Mouse (Mus musculus) frontal cortex, postnatal 14 days (tissue): ENCODE data around the gene Slit3.

Experiments
- DNase-seq, 2 experiments: peaks; one replicate each; pipeline ENCODE4 v3.0.0; 2022; ENCODE audit warnings: low spot score in 2 of 2

The Slit3 gene

DNA sequence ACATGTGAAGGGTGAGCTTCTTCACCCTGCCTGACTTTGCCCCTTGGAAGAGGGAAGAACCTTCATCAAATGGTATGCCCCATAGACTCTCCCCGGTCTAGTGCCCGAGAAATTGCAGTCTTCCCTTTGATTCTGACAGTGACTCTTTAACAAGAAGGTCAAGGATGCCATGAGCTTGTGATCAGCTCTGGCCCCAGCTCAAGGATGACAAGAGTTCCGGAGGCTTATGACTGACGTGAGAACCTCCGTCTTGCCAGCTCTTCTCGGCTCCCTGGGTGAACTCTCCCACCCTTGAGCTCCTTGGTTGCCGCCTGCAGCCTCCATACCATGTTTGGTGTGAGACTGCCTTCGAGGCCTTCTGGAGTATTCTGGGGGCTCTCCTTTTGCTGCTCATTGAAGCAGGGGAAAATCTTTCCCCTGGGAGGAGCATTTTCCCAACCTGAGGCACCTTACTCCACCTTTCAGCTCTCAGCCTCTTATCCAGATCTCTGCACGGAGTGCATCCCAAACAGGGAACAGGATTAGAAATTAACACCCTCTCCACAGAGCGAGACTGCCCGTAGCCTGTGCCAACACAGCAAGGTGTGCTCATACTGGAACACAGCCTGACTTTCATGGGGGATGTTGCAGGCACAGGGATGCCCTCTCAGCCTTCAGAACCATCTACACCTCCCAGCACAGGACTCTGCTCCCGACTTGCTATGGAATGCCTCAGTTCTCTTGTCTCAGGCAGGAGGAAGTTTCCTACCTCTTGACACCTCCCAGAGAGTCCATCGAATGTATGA lies 224.9 kb downstream of the Slit3 start:
- no peak for DNase-seq

DNA sequence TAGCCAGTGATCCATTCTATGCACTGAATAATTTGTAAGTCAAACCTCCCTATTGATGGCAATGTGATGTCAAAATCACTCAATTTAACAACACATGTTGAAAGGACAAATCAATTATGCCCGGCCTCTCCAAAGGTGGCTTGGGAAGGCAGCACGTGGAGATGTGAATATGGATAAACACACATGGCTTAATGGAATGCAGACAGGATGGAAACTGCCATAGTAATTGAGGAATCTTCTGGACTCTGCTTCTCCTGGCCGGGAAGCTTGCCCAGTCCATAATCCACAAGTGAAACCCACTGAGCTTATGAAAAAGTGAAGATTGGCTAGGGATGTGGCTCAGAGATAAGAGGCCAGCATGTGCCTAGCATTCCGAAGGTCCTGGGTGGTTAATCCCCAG lies 227.1 kb downstream of the Slit3 start:
- DNase-seq, result no peak

DNA sequence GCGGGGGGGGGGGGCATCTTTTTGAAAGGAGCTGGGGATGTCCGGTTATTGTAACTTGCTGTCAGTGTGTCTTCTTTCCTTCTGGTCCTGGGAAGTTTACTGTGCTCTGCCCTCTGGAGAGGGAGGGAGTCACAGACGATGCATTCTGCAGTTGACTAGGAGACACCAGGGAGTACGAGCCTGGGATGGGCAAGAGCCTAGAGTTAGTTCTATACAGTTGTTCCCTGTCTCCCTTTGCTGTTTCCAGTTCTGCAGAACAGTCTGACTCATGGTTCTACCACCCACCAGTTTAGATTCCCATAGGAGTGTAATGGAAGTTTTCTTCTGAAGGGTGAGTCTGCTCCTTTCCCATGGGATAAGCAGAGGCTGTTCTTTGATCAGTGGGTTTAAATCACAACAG lies 229.9 kb downstream of the Slit3 start:
- DNase-seq, result no peak

DNA sequence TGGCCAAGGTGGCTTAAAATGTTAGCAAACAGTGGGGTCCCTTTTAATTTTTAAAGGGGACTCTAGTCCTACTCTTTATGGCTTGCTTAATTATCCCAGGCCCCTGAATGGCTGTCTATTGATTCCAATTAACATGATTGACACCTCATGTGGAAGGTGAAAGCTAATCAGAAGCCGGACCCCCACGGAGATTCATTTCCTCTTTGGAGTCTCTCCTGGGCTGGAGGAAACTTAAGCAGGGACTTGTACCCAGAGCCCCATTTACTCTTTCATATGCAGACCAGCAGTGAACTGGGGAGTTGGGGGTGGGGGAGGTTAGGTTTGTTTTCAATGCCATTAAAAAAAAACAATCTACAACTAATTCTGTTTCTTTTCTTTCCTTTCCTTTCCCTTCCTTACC lies 230.4 kb downstream of the Slit3 start:
- DNase-seq, result no peak

DNA sequence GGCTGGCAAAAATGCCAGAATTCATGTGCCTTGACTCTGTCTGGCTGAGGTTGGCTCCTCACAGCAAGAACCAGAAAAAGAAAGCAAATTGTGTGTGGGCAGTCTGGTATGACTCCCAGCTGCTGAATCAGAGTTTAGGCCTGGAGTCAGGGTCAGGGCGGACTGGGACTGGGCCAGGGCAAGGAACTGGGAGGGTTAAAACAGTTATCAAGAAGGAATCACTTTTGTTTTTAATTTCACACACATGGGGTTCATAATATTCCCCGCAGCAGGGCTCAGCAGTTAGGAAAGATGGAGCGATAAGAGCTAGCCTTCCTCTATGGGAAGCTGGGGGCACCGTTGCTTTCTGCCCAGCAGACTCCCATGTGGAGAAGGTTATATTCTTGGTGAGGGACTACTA lies 234.8 kb downstream of the Slit3 start:
- no peak for DNase-seq

DNA sequence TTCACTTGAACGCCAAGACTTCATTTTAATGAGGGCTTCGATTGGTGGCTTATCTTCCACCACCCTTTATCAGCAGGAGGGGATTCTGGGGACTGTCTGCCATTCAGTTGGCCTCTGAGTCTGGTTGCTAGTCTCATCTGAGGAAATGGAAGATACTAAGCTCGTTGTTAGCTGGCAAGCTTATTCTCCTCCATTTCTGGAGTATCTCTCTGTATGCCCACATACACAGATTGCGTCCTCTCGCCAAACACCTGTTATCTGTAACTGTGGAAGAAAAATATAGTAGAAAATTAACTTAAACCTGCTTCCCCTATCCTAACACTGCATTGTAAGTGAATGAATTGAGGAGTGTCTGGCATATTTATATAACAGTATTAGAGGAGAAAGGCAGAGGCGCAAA lies 240.0 kb downstream of the Slit3 start:
- no peak for DNase-seq

DNA sequence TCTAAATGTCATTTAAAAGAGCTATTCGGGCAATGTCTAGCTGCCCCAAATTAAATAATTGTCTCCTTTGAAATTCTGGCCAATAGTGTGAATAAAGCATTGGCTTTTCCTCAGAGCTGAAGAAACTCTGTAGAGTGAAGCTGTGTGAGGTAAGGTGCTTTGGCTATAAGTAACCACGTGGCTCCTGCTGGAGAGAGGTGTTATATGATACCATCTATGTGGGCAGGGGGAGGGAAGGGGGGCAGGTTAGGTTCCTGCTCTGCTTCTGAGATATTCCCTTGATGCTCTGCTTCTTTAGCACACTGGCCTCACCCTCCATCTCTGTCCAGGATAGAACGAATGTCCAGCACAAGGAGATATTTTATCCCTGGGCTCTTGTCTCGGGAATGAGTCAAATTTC lies 242.0 kb downstream of the Slit3 start:
- no peak for DNase-seq

DNA sequence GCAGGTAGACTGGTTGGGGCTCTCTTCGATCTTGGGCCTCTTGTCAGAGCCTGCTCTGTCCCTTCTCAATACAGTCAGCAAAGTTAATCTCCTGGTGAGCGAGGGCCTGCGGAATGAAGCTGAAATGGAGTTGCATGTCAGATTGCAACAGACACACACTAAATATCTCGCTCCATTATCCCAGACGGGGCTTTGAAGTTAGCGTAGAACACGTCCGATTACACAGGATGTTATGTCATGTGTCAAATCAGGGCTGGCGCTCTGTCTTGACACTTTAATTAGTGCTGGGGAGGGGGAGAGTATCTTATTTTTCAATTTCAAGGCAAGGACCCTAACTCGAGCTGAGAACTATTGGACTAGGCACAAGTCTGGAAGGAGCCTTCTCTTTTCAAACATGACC lies 243.4 kb downstream of the Slit3 start:
- DNase-seq, result no peak

DNA sequence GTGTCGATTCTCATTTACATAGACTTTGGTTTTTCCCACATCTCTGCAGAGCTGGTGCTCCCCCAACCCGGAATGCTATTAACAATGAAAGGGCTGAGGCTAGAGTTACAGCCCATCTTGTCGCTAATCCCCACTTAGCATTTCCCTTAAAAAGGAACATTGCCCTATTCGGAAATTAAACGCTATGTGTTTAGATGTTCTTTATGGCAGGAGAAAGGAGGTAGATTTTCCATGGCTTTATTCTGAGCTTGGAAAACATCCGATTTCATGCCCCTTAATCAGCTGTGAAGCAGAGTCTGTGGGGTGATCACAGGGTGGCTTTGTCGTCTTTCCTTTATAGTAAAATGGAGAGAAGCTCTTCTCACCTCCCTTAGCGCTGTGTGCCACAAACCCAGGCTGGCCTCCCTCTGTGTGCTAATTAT lies 244.5 kb downstream of the Slit3 start:
- DNase-seq, result no peak

DNA sequence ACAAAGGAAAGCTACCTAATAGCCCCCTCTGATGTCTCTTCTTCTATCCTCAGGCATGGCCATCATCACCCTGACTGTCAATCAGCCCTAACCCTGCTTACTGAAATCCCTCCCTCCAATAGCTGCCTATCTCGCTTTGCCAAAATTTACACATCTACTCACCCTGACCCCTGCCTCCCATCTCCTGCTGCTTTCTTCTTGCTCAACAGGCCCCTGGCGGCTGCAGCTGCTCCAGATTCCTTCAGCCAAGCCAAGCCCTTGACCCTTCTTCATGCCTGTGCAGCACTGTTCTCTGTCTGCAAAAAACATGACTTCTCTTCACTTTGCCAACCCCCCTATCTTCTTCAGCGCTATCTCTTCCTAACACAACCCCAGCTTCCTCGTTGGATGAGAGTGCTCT lies 245.6 kb downstream of the Slit3 start:
- no peak for DNase-seq

DNA sequence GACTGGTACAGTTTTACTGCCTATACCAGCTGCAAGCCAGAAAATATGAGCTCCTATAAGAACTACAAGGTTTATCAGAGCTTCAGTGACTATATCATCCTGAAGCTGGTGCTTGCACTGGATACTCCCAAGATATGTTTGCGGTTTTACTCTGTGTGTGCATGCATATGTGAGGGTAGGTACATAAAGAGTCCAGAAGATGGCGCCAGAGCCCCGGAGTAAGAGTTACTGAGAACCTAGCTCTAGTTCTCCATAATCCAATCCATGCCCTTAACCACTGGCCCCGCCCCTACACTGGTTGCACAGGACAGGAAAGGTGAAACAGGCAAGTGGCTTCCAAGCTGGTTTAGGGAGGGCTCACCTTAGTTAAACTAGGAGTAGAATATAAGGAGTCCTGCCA lies 246.2 kb downstream of the Slit3 start:
- no peak for DNase-seq

DNA sequence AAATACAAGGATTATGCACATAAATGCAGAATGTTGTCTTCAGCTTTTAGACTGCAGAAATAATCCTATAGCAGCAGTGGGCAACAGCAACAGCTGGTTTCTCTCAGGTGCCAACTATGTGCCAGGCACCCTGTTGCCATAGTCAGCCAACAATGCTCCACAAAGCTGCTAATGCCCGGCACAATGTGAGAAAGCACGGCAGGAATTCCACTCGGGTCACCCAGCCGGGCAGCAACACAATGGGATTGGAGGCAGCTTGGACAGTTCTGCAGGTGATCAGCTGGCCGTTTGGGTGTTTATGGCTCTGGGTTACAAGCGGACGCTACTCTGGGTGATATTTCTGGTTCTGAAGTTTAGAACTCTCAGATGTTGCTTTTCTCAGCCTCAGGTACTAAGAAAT lies 248.9 kb downstream of the Slit3 start:
- no peak for DNase-seq

DNA sequence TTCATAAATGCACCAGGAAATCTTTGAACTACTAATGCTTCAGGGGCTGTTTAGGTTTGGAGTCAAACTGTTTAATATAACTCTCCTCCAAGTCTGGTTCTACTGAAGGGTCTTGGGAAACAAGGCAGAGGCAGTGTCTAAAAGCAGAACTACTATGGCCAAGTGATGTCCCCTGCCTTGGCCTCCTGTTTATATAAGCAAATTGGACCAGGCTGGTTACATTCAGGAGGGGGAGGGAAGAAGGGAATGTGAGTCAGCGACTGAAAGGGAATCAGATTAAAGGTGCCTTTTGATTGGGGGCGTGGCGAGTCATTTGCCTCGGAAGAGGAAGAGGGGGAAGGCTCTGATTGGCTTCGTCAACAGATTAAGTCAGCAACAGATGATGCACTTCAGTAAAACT lies 249.7 kb downstream of the Slit3 start:
- no peak for DNase-seq

DNA sequence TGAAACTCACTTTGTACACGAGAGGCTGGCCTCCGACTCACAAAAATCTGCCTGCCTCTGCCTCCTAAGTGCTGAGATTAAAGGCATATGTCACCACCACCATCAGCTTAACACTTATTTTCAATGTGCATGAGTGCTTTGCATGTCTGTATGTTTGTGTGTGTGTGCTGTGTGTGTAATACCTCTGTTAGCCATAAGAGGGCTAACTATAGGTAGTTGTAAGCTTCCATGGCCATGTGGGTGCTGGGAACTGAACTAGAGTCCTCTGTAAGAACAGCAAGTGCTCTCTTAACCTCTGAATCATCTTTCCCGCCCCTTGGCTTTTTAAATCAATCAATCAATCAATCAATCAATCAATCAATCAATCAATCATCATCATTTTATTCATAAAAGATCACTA lies 251.4 kb downstream of the Slit3 start:
- DNase-seq, result no peak

DNA sequence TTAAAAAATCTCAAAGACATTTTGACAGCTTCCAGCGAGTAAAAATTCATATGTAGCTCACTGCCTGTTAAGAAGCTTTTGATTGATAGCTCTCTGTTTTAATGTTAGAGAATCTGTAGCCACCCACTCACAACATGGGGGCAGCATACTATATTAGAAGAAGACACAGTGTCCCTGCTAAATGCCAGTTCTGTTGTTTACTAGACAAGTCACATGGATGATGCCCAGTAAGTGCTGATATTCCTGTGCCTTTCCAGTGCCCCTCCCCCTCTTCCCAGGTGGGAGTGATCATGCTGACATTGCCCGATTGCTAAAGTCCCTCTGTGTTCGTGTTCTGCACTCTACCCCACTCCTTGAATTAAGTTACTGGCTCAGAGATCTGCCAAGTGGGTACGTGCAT lies 254.0 kb downstream of the Slit3 start:
- DNase-seq, result no peak

DNA sequence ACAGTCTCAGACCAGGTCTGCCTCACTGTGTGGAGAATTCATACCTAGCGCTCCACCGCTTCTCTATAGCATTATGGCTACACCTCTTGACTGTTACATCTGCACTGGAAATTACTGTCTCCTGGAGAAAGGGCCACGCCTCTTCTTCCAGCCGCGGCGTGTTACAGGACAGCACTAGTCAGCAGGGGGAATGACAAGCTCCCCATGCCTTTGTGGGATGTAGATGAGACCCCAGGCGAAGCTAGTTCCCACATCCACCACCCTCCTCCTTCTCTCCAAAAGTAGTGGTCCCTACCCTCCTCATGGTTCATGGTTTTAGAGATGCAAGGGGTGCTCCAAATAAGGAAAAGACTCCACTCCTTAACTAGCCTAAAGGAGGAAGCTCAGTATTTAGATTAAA lies 257.8 kb downstream of the Slit3 start:
- DNase-seq, result no peak

DNA sequence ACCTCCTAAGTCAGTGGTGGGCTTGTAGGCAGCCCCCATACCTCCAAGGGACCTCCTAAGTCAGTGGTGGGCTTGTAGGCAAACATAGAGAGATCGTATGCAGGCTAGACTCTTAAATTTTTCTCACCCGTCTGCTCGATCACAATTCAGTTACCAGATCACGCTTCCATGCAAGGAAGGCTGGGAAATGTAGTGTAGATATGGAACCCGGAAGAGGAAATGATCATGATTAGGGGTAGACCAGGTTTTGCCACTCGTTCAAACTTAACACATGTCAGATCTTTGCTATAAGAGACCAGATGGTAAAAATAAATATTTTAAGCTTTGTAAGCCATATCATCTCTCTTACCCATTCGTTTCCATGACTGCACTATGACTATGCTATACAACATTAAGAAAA lies 258.4 kb downstream of the Slit3 start:
- DNase-seq, result no peak

DNA sequence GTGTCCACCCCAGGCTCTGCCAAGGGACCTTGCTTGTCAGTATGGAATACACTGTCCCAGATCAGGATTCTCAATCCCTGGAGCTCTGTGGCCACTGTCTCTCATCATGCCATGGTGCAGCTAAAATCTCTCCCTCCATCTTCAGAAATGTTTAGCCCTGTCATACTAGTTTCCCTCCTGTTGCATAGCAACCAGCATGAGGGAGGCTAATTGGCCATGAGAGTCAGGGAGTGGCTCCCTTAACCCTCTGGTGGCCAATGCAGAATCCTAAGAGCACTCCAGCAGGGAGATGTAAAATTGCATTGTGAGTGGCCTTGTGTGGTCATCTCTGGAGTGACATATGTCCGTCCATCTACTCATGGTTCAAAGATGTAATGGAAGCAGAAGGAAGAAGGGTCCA lies 259.7 kb downstream of the Slit3 start:
- DNase-seq, result no peak

DNA sequence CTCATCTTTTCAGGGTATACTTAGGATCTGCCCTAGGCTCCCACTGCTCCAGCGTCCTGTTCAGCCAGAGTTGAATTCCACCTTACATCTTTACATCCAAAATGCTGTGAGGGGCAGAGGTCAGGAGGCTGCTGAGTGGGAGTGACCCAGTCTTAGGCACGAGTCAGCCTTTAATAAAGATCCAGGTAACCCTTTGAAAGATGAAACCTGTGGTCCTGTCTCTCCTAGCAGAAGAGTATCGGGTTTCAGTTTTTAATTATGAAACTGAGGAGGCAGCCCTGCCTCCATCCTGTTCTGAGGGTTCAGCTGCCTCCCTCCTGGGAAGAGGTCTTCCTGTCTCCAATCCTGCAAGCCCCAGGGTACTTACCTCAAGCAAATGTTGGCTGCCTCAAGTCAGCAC lies 264.4 kb downstream of the Slit3 start:
- no peak for DNase-seq

DNA sequence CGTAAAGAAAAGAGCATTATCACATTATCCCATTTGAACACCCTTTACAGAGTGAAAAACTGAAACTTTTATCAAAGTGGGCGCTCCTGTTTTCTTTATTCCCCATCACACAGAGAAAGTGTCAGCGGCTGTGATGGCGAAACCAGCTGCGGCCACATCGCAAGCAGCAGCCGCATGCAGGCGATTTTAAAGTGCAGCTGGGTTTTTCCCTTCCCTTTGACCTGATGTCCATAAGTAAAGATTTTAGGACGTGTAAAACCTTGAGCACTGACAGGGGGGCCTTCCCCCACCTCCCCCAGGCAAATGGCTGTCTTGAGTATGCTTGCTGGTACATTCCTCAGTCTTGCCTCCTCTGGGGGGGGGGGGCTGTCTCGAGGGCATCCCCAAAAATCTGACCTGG lies 266.8 kb downstream of the Slit3 start:
- no peak for DNase-seq

DNA sequence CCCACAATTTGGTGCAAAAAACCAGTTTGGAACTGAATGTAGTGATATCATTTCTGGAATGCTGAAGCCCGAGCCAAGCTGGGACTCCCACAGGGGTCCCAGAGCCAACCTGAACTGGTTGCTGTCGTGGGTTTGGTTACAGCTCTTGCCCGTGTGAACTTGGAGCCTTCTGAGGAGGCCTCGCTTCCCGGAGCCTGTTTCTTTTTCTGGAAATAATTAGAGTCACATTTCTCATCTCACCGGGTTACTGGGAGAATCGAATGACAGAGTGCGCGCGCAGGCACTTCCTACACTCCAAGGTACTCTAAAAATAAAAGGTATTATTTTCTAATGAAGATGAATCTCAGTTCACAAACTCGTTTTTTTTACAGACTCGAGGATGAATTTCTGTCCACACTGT lies 267.4 kb downstream of the Slit3 start:
- no peak for DNase-seq

DNA sequence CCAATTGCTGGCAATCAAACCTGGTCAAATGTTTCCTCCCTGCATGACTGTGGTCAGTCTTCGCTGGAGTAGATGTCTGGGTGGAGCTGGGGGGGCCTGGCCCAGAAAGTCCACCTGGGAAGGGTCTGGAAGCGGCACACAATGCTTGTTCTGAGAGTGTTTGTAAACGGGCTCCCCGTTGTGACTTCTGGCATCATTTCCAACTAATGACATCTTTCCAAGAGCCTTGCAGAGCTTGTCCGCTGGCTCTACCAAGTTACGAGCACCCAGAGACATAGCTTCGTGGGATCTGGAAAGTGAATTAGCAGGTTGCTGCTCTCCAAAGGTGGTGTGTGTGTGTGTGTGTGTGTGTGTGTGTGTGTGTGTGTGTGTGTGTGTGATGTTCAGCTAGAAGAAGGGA lies 268.3 kb downstream of the Slit3 start:
- no peak for DNase-seq

DNA sequence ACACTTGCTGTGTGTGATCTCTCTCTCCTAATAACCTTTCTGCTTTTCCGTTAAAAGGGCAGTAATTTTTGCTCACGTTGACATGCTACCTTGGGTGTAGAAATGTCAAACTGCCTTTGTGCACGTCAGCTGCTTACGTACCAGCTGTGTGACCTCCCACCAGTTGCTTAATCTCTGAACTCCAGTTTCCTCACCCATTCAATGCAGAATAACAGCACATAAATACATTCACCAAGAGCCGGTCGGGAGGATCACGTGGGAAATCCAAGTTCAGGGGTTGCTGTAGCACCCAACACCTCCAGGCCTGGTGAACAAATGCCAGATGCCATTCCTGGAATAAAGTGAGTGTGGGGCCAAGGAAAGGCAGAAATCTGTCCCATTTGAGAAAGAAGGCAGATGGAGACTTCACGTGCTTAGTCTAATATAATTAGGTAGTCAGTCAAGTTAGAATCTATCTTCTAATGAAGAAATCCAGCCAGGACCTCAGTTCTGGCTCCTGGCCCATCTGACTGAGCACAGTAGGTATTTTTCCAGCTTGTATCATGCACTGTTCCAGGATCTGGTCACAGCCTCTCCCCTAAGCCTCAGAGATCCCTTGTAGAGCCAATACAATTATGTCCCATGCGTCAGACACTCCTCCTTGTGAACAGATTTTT lies 268.9 kb downstream of the Slit3 start:
- DNase-seq, result no peak

DNA sequence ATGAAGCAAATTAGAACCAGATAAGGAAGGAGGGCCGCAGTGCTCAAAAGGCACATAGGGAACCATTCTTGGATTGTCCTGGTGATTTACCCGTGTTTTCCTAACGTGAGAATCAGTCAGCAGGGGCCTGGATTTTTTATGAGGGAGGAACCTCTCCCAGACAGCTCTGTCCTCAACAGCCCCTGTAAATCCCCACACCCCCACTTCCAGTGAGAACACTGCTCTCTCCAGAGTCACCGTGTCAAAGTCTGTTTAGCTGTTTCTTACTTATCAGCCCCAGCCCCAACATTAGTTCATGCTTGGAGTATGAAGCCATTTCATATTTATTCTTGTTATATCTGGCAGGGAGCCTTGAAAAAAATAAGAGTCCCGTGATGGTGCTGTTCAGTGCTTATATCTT lies 272.8 kb downstream of the Slit3 start:
- DNase-seq, result no peak
